ENCODE assay signal across 17 mouse cellular contexts in genomic region chr19:37481704-37482103, GRCm38 (mm10). TPM values are rescaled to one million over a fixed set of nuclear protein-coding genes. Genes with fewer than 3 reads are reported as not detected.
DNase-seq lines count a peak whose midpoint lies in the region; ATAC-seq and TF ChIP-seq lines count a peak whose summit lies in the region.
"Had no signal": no experiment of that assay in that cellular context is flagged by ENCODE, and none has a peak within 500 bp of the region (broad histone marks: within the 10 kb centered on the region; RNA-seq: fewer than 3 reads in every experiment).

No protein-coding gene starts in this region.

- no peak overlapping the region for H3K27ac ChIP-seq in liver, postnatal 0 days (ENCODE audit: low read depth)
- no peak overlapping the region for H3K27ac ChIP-seq in hindbrain, embryonic 11.5 days (ENCODE audit: low read depth, low read length)
- H3K27ac ChIP-seq: embryonic facial prominence, embryonic 12.5 days; forebrain, embryonic 12.5 days; hindbrain, postnatal 0 days had no signal

- intact Hi-C loops in heart, postnatal 14 days (cut with DNase I) = loop anchor here (5.0 kb wide), 1 partner anchor 44 kb away; no protein-coding TSS in a partner anchor
- intact Hi-C loops in left cerebral cortex, postnatal 4 days (cut with DNase I) = no loop called here
- intact Hi-C loops in left cerebral cortex, postnatal 10 days (cut with DNase I) = no loop called here

- H3K36me3 ChIP-seq in liver, postnatal 0 days (replicated peaks; ENCODE audit: insufficient read depth, low read length) = no peaks in the 10 kb centered on the region
- no peaks in the 10 kb centered on the region for H3K36me3 ChIP-seq in hindbrain, embryonic 11.5 days (ENCODE audit: control insufficient read depth, insufficient read depth, low read length)
- H3K36me3 ChIP-seq: embryonic facial prominence, embryonic 12.5 days; forebrain, embryonic 12.5 days had no signal

- H3K4me2 ChIP-seq in liver, postnatal 0 days (ENCODE audit: low read depth, low read length) = no peak overlapping the region
- H3K4me2 ChIP-seq in hindbrain, embryonic 11.5 days (replicated peaks; ENCODE audit: low read depth, low read length) = no peak overlapping the region
- H3K4me2 ChIP-seq: embryonic facial prominence, embryonic 12.5 days; forebrain, embryonic 12.5 days; midbrain, embryonic 11.5 days had no signal

- peak; percentile 45 for TF ChIP-seq EP300 in liver, postnatal 0 days (IDR thresholded peaks at IDR 0.05; ENCODE audit: low read depth)

- H3K27me3 ChIP-seq in liver, postnatal 0 days (ENCODE audit: insufficient read depth, low read length) = no peaks in the 10 kb centered on the region
- H3K27me3 ChIP-seq in hindbrain, embryonic 11.5 days (ENCODE audit: control insufficient read depth, insufficient read depth, low read length) = no peaks in the 10 kb centered on the region
- H3K27me3 ChIP-seq: embryonic facial prominence, embryonic 12.5 days; forebrain, embryonic 12.5 days had no signal

- DNase-seq in liver, postnatal 0 days = no peak
- DNase-seq in liver = no peak
- DNase-seq in heart, postnatal 14 days = peak; percentile 6 to 9
- peak; percentile 23 to 33 for DNase-seq in kidney, postnatal 36 days
- DNase-seq in hindbrain, embryonic 11.5 days (ENCODE audit: low spot score) = no peak
- DNase-seq in left cerebral cortex, postnatal 4 days = no peak
- DNase-seq in left cerebral cortex, postnatal 10 days (ENCODE audit: extremely low spot score in 1 of 2, low spot score in 2 of 2) = no peak
- DNase-seq: adrenal gland, adult 2 months; cerebellum, postnatal 14 days; gastrocnemius, postnatal 10 days; layer of hippocampus, postnatal 36 days; retina, postnatal 1 day; thymus, postnatal 36 days had no signal

- 61% methylated on average over 8 of the region's 8 CpGs for WGBS in liver, postnatal 0 days (ENCODE audit: insufficient replicate concordance)
- 77% methylated on average over 8 of the region's 8 CpGs for WGBS in hindbrain, embryonic 11.5 days

- no peak overlapping the region for H3K9ac ChIP-seq in liver, postnatal 0 days (replicated peaks)
- no peak overlapping the region for H3K9ac ChIP-seq in hindbrain, embryonic 11.5 days (ENCODE audit: low read depth, low read length)
- H3K9ac ChIP-seq: embryonic facial prominence, embryonic 12.5 days; forebrain, embryonic 12.5 days had no signal

- H3K4me1 ChIP-seq in liver, postnatal 0 days (ENCODE audit: insufficient read depth) = peaks cover 9% of the 10 kb centered on the region; the same call in 1 of the 2 replicates
- H3K4me1 ChIP-seq in hindbrain, embryonic 11.5 days (replicated peaks; ENCODE audit: control insufficient read depth, insufficient read depth, low read length) = no peaks in the 10 kb centered on the region
- H3K4me1 ChIP-seq: embryonic facial prominence, embryonic 12.5 days; forebrain, embryonic 12.5 days had no signal

- TF ChIP-seq CTCF in liver, postnatal 0 days (IDR thresholded peaks at IDR 0.05; ENCODE audit: low read depth) = no peak

- no peaks in the 10 kb centered on the region for H3K9me3 ChIP-seq in liver, postnatal 0 days (ENCODE audit: low read length)
- H3K9me3 ChIP-seq in hindbrain, embryonic 11.5 days (ENCODE audit: control insufficient read depth, low read length) = no peaks in the 10 kb centered on the region
- H3K9me3 ChIP-seq: embryonic facial prominence, embryonic 12.5 days; forebrain, embryonic 12.5 days had no signal

- peak; percentile 57 for ATAC-seq in liver, postnatal 0 days
- ATAC-seq in hindbrain, embryonic 11.5 days (ENCODE audit: low FRiP score) = no peak
- ATAC-seq: hindbrain, postnatal 0 days had no signal

- H3K4me3 ChIP-seq in liver, postnatal 0 days (ENCODE audit: low read depth, low read length) = no peak overlapping the region
- no peak overlapping the region for H3K4me3 ChIP-seq in hindbrain, embryonic 11.5 days (ENCODE audit: low read depth, low read length)
- H3K4me3 ChIP-seq: embryonic facial prominence, embryonic 12.5 days; forebrain, embryonic 12.5 days had no signal

RNA-seq across cellular contexts. Expression of gene Hhex, which starts 47.1 kb away (rescaled TPM):
- polyA plus RNA-seq in liver, postnatal 0 days (2015; fragmentation: Nextera tagmentation; extraction: Ambion mirVana) = 54.5 and 56.4 TPM in 2 replicates
- total RNA-seq in heart, postnatal 14 days (2021) = 1 to 10 TPM; 4.5 to 4.6 TPM
- 5.5 and 5.8 TPM in 2 replicates for polyA plus RNA-seq in hindbrain, embryonic 11.5 days (2014; fragmentation: Nextera tagmentation; extraction: Ambion mirVana)
- total RNA-seq in left cerebral cortex, postnatal 4 days (2021) = 1 to 10 TPM; 1.8 to 2.8 TPM
- 1 to 10 TPM; 2.8 to 3.4 TPM for total RNA-seq in left cerebral cortex, postnatal 10 days (2021)

Comparison
In these comparisons a context has a peak if more than half of its experiments do, and no peak if none do; other contexts are left out.
1. DNase-seq: peak in heart, postnatal 14 days (2 of 2) and kidney, postnatal 36 days (2 of 2); none in liver, postnatal 0 days (single experiment), liver (single experiment), hindbrain, embryonic 11.5 days (single experiment), left cerebral cortex, postnatal 4 days (single experiment) and left cerebral cortex, postnatal 10 days (0 of 2).